Mouse (Mus musculus) midbrain, postnatal 0 days (tissue): ENCODE measurements at regions not wholly inside any gene's neighbourhood (a gene's known extent, or its start where the extent isn't known, plus 50 kb on each side); places are given as distances from the start of the nearest gene placed in this dataset.
A peak's percentile ranks its signal among the peaks of the same experiment; 100 is the strongest.

Experiments
- ATAC-seq: fragments of 200-750 bp; cut with Nextera tagmentation; 2 replicates; pipeline ENCODE4 v1.8.0; 2017; ENCODE audit warnings: moderate number of reproducible peaks, mild to moderate bottlenecking, moderate TSS enrichment, moderate library complexity; ENCODE audit not compliant: low FRiP score
- DNase-seq: peaks from one replicate; pipeline ENCODE4 v3.0.0-alpha.2; 2015; ENCODE audit warnings: low spot score
- H3K27ac ChIP-seq: fragments of 300-500 bp; sonication (generic); 2 replicates; pipeline ENCODE4 v1.5.1; 2014; ENCODE audit warnings: low read depth, mild to moderate bottlenecking, low read length, mixed read lengths
- H3K27me3 ChIP-seq: fragments of 300-500 bp; sonication (generic); 2 replicates; pipeline ENCODE4 v1.6.1; 2014; ENCODE audit warnings: low read length, control low read depth, mixed read lengths; ENCODE audit not compliant: insufficient read depth
- H3K36me3 ChIP-seq: fragments of 300-500 bp; sonication (generic); 2 replicates; pipeline ENCODE4 v1.6.1; 2014; ENCODE audit warnings: low read length, control low read depth, mixed read lengths; ENCODE audit not compliant: insufficient read depth
- H3K4me1 ChIP-seq: fragments of 300-500 bp; sonication (generic); 2 replicates; pipeline ENCODE4 v1.6.1; 2014; ENCODE audit warnings: mild to moderate bottlenecking, control low read depth, antibody characterized with exemption, low read length, mixed read lengths; ENCODE audit not compliant: insufficient read depth
- H3K4me2 ChIP-seq: fragments of 300-500 bp; sonication (generic); 2 replicates; pipeline ENCODE4 v1.6.1; 2014; ENCODE audit warnings: low read depth, mild to moderate bottlenecking, low read length, mixed read lengths; ENCODE audit not compliant: poor library complexity, severe bottlenecking
- H3K4me3 ChIP-seq: fragments of 300-500 bp; sonication (generic); 2 replicates; pipeline ENCODE4 v1.5.1; 2014; ENCODE audit warnings: low read depth, mild to moderate bottlenecking, low read length, moderate library complexity
- H3K9ac ChIP-seq: fragments of 300-500 bp; sonication (generic); replicated peaks from 2 replicates; pipeline ENCODE4 v1.6.1; 2014; ENCODE audit warnings: mild to moderate bottlenecking, low read length, moderate library complexity, mixed read lengths; ENCODE audit not compliant: poor library complexity, severe bottlenecking
- H3K9me3 ChIP-seq: fragments of 300-500 bp; sonication (generic); 2 replicates; pipeline ENCODE4 v1.6.1; 2016; ENCODE audit warnings: low read length, control low read depth
- CTCF ChIP-seq: IDR thresholded peaks from 2 replicates; pipeline ENCODE4 v1.5.1; 2016; ENCODE audit warnings: antibody characterized with exemption, mild to moderate bottlenecking
- WGBS: fragments of 180-500 bp; shearing (Covaris S2); extraction: QIAGEN DNeasy Blood & Tissue Kit; methylation state at CpG from one replicate; pipeline ENCODE4 v1.1.7; 2014; 5-methylcytosine and 5-hydroxymethylcytosine counted together

DNA sequence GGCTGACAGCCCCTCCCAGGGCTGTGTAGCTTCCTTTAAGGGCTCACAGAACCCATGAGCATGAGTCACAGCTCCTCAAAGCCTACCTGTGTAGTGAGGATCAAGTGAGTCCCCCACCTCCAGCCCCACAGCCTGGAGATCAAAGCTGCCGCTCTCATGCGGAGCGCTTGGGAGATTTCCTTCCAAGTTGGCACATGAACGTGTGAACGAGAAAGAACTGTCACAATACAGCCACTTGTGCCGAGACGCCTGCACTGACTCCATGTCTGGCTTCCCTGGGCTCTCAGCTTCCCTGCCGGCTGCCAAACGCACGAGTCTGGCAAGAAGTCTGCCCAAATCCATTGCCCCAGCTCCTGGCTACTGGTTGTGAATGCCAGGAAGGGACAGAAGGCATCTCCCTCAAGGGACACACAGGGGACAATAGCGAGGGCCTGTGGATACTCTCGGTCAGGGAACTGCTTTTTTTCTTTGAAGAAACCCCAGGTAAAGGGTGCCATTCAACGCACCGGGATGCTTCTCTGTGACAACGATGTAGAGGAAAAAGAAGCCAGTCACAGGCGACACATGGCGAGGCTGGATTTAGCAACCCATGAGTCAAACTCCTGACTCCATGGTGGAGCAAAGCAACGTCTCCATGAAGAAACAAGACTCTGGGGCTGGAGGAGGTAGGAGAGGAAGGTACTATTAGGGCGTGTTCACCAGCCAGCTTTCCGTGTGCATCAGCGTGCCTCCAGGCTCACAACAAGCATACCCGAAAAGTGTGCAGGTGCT, 410.2 kb downstream of the Sox9 start:
- no peak overlapping the region for H3K27ac ChIP-seq
- TF ChIP-seq CTCF: no peak
- no peak for ATAC-seq
- H3K9me3 ChIP-seq: no peaks in the 10 kb centered on the region
- no peaks in the 10 kb centered on the region for H3K27me3 ChIP-seq
- H3K9ac ChIP-seq: no peak overlapping the region
- H3K4me3 ChIP-seq: no peak overlapping the region
- H3K4me2 ChIP-seq: no peak overlapping the region
- 58% methylated on average over 22 of the region's 22 CpGs for WGBS
- DNase-seq: peak; percentile 80
- H3K4me1 ChIP-seq: no peaks in the 10 kb centered on the region
- no peaks in the 10 kb centered on the region for H3K36me3 ChIP-seq

DNA sequence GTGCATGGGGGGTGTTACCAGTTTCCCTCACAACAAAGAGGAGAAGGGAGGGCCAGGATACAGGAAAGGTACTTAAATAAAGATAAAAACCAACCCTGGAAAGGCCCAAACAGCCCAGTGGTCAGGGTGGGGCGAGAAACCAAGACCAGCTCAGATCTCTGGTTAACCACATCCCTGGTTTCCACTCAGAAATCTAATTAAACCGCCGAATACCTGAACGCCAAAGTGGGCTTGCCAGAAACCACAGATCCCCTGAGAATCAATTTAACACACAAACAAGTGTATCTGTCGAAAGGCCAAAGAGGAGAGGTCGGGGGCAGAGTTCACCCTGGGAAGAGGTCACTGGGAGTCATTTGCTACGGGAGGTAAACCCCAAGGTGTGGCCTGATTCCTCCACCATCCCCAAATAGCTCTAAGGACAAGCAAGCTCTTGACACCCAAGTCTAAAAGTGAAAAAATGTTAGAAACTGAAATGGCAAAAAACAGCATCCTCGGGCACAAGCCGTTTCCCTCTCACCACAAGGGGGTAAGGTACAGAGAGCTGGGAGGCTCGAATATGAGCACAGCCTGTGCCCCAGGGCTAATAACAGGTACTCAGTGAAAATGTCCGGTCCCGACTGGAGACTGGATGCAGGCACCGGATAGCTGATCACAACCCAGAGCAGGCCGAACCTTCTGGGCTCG, 412.3 kb downstream of the Sox9 start:
- Histone ChIP-seq H3K36me3 (no peaks in the 10 kb centered on the region), H3K4me2 (no peak overlapping the region), H3K4me3 (no peak overlapping the region), H3K9ac (no peak overlapping the region), H3K4me1 (peaks cover 4% of the 10 kb centered on the region; the same call in 1 of the 2 replicates), H3K9me3 (no peaks in the 10 kb centered on the region), H3K27ac (no peak overlapping the region), H3K27me3 (no peaks in the 10 kb centered on the region)
- no peak for ATAC-seq
- 79% methylated on average over 15 of the region's 15 CpGs for WGBS
- TF ChIP-seq CTCF: no peak
- DNase-seq: no peak
